Mouse (Mus musculus) neural tube, embryonic 14.5 days (tissue): Measurements from ENCODE around the gene Bbs7. TPM values are rescaled to one million over a fixed set of nuclear protein-coding genes. Genes with fewer than 3 reads are reported as not detected.
A peak's percentile ranks its signal among the peaks of the same experiment; 100 is the strongest.
"Not testable (repeated sequence)": the region's sequence is repeated elsewhere in the genome, so short reads cannot be mapped to it uniquely, and the experiment has no call there.

Experiments
- ATAC-seq: fragments of 200-750 bp; cut with Nextera tagmentation; 2 replicates; pipeline ENCODE4 v1.8.0; 2017; ENCODE audit warnings: low read depth, mild to moderate bottlenecking, moderate TSS enrichment, moderate library complexity
- H3K27ac ChIP-seq: fragments of 300-500 bp; sonication (generic); 2 replicates; pipeline ENCODE4 v1.5.1; 2014; ENCODE audit warnings: low read depth, mild to moderate bottlenecking, control low read depth, low read length, moderate library complexity, mixed read lengths
- H3K27me3 ChIP-seq: fragments of 300-500 bp; sonication (generic); 2 replicates; pipeline ENCODE4 v1.6.1; 2014; ENCODE audit warnings: low read length; ENCODE audit not compliant: control insufficient read depth, insufficient read depth
- H3K36me3 ChIP-seq: fragments of 300-500 bp; sonication (generic); 2 replicates; pipeline ENCODE4 v1.6.1; 2014; ENCODE audit warnings: low read length, mixed read lengths; ENCODE audit not compliant: control insufficient read depth, insufficient read depth
- H3K4me1 ChIP-seq: fragments of 300-500 bp; sonication (generic); 2 replicates; pipeline ENCODE4 v1.6.1; 2014; ENCODE audit warnings: low read length; ENCODE audit not compliant: control insufficient read depth, insufficient read depth
- H3K4me2 ChIP-seq: fragments of 300-500 bp; sonication (generic); 2 replicates; pipeline ENCODE4 v1.6.1; 2014; ENCODE audit warnings: mild to moderate bottlenecking, low read depth, low read length, control low read depth
- H3K4me3 ChIP-seq: fragments of 300-500 bp; sonication (generic); 2 replicates; pipeline ENCODE4 v1.5.1; 2014; ENCODE audit warnings: low read depth, low read length, control low read depth, mixed read lengths
- H3K9ac ChIP-seq: fragments of 300-500 bp; sonication (generic); replicated peaks from 2 replicates; pipeline ENCODE4 v1.6.1; 2014; ENCODE audit warnings: low read depth, mild to moderate bottlenecking, control low read depth, low read length, mixed read lengths
- H3K9me3 ChIP-seq: fragments of 300-500 bp; sonication (generic); 2 replicates; pipeline ENCODE4 v1.6.1; 2016; ENCODE audit warnings: low read length; ENCODE audit not compliant: control insufficient read depth
- WGBS: fragments of 180-500 bp; shearing (Covaris S2); extraction: QIAGEN DNeasy Blood & Tissue Kit; methylation state at CpG from one replicate; pipeline ENCODE4 v1.1.7; 2014; 5-methylcytosine and 5-hydroxymethylcytosine counted together
- polyA plus RNA-seq: library from polyadenylated mRNA; unstranded; fragments of >200 nt; fragmentation: Nextera tagmentation; extraction: Ambion mirVana; gene quantifications from 2 replicates; pipeline ENCODE4 v1.2.1, GENCODE M21; 2014

The Bbs7 gene
- polyA plus RNA-seq, 1 experiment from 2014 or later: 22.1 TPM

DNA sequence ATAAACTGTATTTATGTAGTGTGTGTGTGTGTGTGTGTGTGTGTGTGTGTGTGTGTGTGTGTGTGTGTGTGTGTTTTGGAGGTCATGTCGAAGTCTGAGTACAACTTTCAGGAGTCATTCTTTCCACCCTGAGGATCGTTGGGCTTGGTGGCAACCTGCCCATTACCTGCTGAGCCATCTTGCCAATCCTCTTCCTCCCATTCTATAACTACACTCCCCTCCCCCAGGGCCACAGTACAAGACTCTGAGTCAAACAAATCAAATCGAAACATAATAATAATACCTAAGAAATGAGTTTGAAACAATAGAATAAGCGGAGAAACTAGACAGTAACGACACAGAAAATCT lies 605 bp upstream of the Bbs7 start:
- Histone ChIP-seq H3K27me3 (no peaks in the 10 kb centered on the region), H3K4me1 (no peaks in the 10 kb centered on the region; the same call in 1 of the 2 replicates), H3K4me2 (peak overlapping the region; percentile 68; the same call in 1 of the 2 replicates), H3K27ac (no peak overlapping the region), H3K36me3 (no peaks in the 10 kb centered on the region), H3K9ac (no peak overlapping the region), H3K4me3 (no peak overlapping the region), H3K9me3 (no peaks in the 10 kb centered on the region)
- WGBS: 65% methylated on average over 5 of the region's 5 CpGs
- no peak; the same call in 1 of the 2 replicates for ATAC-seq

GRCm38 (mm10) chr3:36612687-36613086 lies 590 bp downstream of the Bbs7 start:
- Histone ChIP-seq H3K4me1 (no peaks in the 10 kb centered on the region; the same call in 1 of the 2 replicates), H3K27me3 (no peaks in the 10 kb centered on the region), H3K27ac (peak overlapping the region; percentile 72), H3K9ac (peak overlapping the region; percentile 86), H3K9me3 (no peaks in the 10 kb centered on the region), H3K4me2 (peak overlapping the region; percentile 68), H3K36me3 (no peaks in the 10 kb centered on the region), H3K4me3 (peak overlapping the region; percentile 67)
- peak; percentile 47 for ATAC-seq
- WGBS: 6% methylated on average over 6 of the region's 6 CpGs

GRCm38 (mm10) chr3:36605894-36606783 lies 7.1 kb downstream of the Bbs7 start:
- 84% methylated on average over 7 of the region's 7 CpGs for WGBS
- no peak overlapping the region for H3K4me2 ChIP-seq
- no peak overlapping the region for H3K4me3 ChIP-seq
- no peaks in the 10 kb centered on the region for H3K27me3 ChIP-seq
- H3K36me3 ChIP-seq: peaks cover 8% of the 10 kb centered on the region; the same call in 1 of the 2 replicates
- no peak overlapping the region for H3K27ac ChIP-seq
- ATAC-seq: no peak
- no peaks in the 10 kb centered on the region for H3K4me1 ChIP-seq
- no peak overlapping the region for H3K9ac ChIP-seq
- no peaks in the 10 kb centered on the region for H3K9me3 ChIP-seq

DNA sequence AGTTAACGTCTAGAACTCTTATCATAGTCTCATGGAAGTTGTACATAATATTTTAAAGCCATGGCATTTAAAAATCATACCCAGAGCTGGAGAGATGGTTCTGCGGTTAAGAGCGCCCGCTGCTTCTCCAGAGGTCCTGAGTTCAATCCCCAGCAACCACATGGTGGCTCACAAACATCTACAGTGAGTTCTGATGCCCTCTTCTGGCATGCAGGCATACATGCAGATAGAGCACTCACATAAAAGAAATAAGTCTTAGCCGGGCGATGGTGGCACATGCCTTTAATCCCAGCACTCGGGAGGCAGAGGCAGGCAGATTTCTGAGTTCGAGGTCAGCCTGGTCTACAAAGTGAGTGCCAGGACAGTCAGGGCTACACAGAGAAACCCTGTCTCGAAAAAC lies 13.5 kb downstream of the Bbs7 start:
- H3K4me2 ChIP-seq, H3K9me3 ChIP-seq, H3K27ac ChIP-seq, H3K4me3 ChIP-seq, H3K9ac ChIP-seq, ATAC-seq, H3K4me1 ChIP-seq, H3K27me3 ChIP-seq: not testable (repeated sequence)
- peaks cover 12% of the 10 kb centered on the region; the same call in 1 of the 2 replicates for H3K36me3 ChIP-seq
- WGBS: 93% methylated on average over 9 of the region's 9 CpGs

- ATAC-seq: no peak
- Histone ChIP-seq H3K9me3 (no peaks in the 10 kb centered on the region), H3K4me2 (no peak overlapping the region), H3K4me1 (no peaks in the 10 kb centered on the region), H3K4me3 (no peak overlapping the region), H3K27ac (no peak overlapping the region), H3K36me3 (peaks cover 12% of the 10 kb centered on the region; the same call in 1 of the 2 replicates), H3K27me3 (no peaks in the 10 kb centered on the region), H3K9ac (no peak overlapping the region)
- 70% methylated on average over 3 of the region's 3 CpGs for WGBS
Observed at GRCm38 (mm10) chr3:36598811-36599210, 14.5 kb downstream of the Bbs7 start.

DNA sequence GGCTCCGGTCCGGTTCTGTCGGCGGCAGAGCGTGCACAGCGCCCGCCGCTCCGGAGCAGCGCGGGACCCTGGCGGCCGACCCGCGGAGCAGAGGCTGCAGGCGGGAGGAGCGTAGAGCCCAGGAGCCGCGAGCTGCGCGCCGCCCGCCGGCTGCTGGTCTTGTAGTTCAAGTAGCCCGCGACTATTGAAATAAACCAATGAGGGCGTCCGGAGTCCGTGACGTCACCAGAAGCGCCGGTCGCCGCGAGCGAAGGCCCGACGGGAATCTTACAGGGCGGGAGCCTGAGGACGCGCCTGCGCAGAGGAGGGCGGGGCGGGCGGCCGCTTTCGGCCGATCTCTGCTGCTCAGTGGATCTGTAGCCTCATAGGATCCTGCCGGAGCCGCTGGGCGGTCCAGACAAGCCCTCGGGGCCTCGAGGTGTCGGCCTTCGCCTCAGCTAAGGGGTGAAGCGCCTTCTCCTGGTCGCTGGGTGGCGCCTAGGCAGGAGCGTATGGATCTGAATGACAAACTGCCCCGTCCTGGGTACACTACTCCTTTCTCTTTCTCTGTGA lies 41.4 kb downstream of the Bbs7 start, which contains the start of gene Ccna2:
Gene Ccna2, minus strand, starts transcription at position 324 of the 552 bp plus-strand sequence.
- H3K27me3 ChIP-seq: no peaks in the 10 kb centered on the region
- H3K27ac ChIP-seq: peak within 1 kb of the TSS; percentile 85
- H3K4me1 ChIP-seq: peaks cover 6% of the 10 kb centered on the region; the same call in 1 of the 2 replicates
- peak within 1 kb of the TSS; percentile 60 for H3K9ac ChIP-seq
- ATAC-seq: peak; percentile 100
- peaks cover 13% of the 10 kb centered on the region for H3K36me3 ChIP-seq
- peak within 1 kb of the TSS; percentile 100 for H3K4me2 ChIP-seq
- peak within 1 kb of the TSS; percentile 67 for H3K4me3 ChIP-seq
- no peaks in the 10 kb centered on the region for H3K9me3 ChIP-seq
- under 1% methylated on average over 59 of the region's 60 CpGs for WGBS

- Histone ChIP-seq H3K9me3 (no peaks in the 10 kb centered on the region), H3K36me3 (peaks cover 17% of the 10 kb centered on the region), H3K4me1 (peaks cover 6% of the 10 kb centered on the region; the same call in 1 of the 2 replicates), H3K27ac (no peak overlapping the region), H3K9ac (peak overlapping the region; percentile 39), H3K4me2 (peak overlapping the region; percentile 100), H3K27me3 (no peaks in the 10 kb centered on the region), H3K4me3 (peak overlapping the region; percentile 67)
- WGBS: under 1% methylated on average over 36 of the region's 46 CpGs
- ATAC-seq: peak; percentile 29
Observed at GRCm38 (mm10) chr3:36571361-36571826, 41.9 kb downstream of the Bbs7 start.

GRCm38 (mm10) chr3:36569836-36570235 lies 43.4 kb downstream of the Bbs7 start:
- no peaks in the 10 kb centered on the region for H3K9me3 ChIP-seq
- no peak for ATAC-seq
- no peak overlapping the region for H3K4me2 ChIP-seq
- H3K27me3 ChIP-seq: no peaks in the 10 kb centered on the region
- H3K36me3 ChIP-seq: peaks cover 29% of the 10 kb centered on the region
- no peak overlapping the region for H3K27ac ChIP-seq
- 89% methylated on average over 5 of the region's 5 CpGs for WGBS
- peaks cover 6% of the 10 kb centered on the region; the same call in 1 of the 2 replicates for H3K4me1 ChIP-seq
- H3K4me3 ChIP-seq: no peak overlapping the region
- H3K9ac ChIP-seq: no peak overlapping the region

GRCm38 (mm10) chr3:36563666-36564065 lies 49.6 kb downstream of the Bbs7 start:
- no peak for ATAC-seq

More at GRCm38 (mm10) chr3:36563666-36564065, 49.6 kb downstream of the Bbs7 start:
- no peak overlapping the region for H3K4me3 ChIP-seq
- no peaks in the 10 kb centered on the region for H3K9me3 ChIP-seq
- H3K27ac ChIP-seq: no peak overlapping the region
- H3K4me2 ChIP-seq: no peak overlapping the region
- H3K36me3 ChIP-seq: peaks cover 66% of the 10 kb centered on the region
- H3K9ac ChIP-seq: no peak overlapping the region
- WGBS: 93% methylated on average over 3 of the region's 3 CpGs
- H3K4me1 ChIP-seq: no peaks in the 10 kb centered on the region
- H3K27me3 ChIP-seq: no peaks in the 10 kb centered on the region
